In genomic region chr11:49710664-49711063, GRCm38 (mm10) we compare ENCODE assay signal across 10 mouse cellular contexts. TPM values are rescaled to one million over a fixed set of nuclear protein-coding genes. Genes with fewer than 3 reads are reported as not detected.
DNase-seq lines count a peak whose midpoint lies in the region; ATAC-seq and TF ChIP-seq lines count a peak whose summit lies in the region.
"Had no signal": no experiment of that assay in that cellular context is flagged by ENCODE, and none has a peak within 500 bp of the region (broad histone marks: within the 10 kb centered on the region; RNA-seq: fewer than 3 reads in every experiment).

No protein-coding gene starts in this region.

- no peak for TF ChIP-seq CTCF in lung, embryonic 14.5 days (IDR thresholded peaks at IDR 0.05; ENCODE audit: low read depth)

- H3K36me3 ChIP-seq in lung, embryonic 14.5 days (ENCODE audit: insufficient read depth): peaks cover 23% of the 10 kb centered on the region
- peaks cover 8% of the 10 kb centered on the region for H3K36me3 ChIP-seq in forebrain, embryonic 15.5 days
- peaks cover 12% of the 10 kb centered on the region for H3K36me3 ChIP-seq in limb, embryonic 14.5 days (ENCODE audit: control insufficient read depth, insufficient read depth, low read length)
- H3K36me3 ChIP-seq in neural tube, embryonic 15.5 days: peaks cover 4% of the 10 kb centered on the region; the same call in 1 of the 2 replicates

- WGBS in lung, embryonic 14.5 days: 45% methylated on average over 2 of the region's 2 CpGs
- WGBS in forebrain, embryonic 15.5 days: 71% methylated on average over 2 of the region's 2 CpGs
- WGBS in limb, embryonic 14.5 days: 67% methylated on average over 2 of the region's 2 CpGs
- WGBS in neural tube, embryonic 15.5 days: 68% methylated on average over 2 of the region's 2 CpGs

- no peak for ATAC-seq in lung, embryonic 14.5 days (ENCODE audit: insufficient read depth)
- no peak for ATAC-seq in forebrain, embryonic 15.5 days (replicated peaks)
- ATAC-seq in limb, embryonic 14.5 days (ENCODE audit: low FRiP score, low read depth): no peak
- ATAC-seq in neural tube, embryonic 15.5 days (ENCODE audit: low FRiP score): no peak

- H3K9ac ChIP-seq in lung, embryonic 14.5 days: peak overlapping the region; percentile 98; the same call in 1 of the 2 replicates
- H3K9ac ChIP-seq in forebrain, embryonic 15.5 days (replicated peaks): peak overlapping the region; percentile 100; the same call in 1 of the 2 replicates
- no peak overlapping the region; the same call in 1 of the 2 replicates for H3K9ac ChIP-seq in limb, embryonic 14.5 days (ENCODE audit: low read depth, low read length, severe bottlenecking)
- H3K9ac ChIP-seq in neural tube, embryonic 15.5 days (replicated peaks): 0 out of 2 replicates have a peak overlapping the region, but pooled peaks have one; percentile 85

- no peaks in the 10 kb centered on the region for H3K9me3 ChIP-seq in lung, embryonic 14.5 days (ENCODE audit: low read depth, low read length)
- H3K9me3 ChIP-seq in forebrain, embryonic 15.5 days: no peaks in the 10 kb centered on the region
- no peaks in the 10 kb centered on the region for H3K9me3 ChIP-seq in limb, embryonic 14.5 days (ENCODE audit: control insufficient read depth, low read length)
- no peaks in the 10 kb centered on the region for H3K9me3 ChIP-seq in neural tube, embryonic 15.5 days (replicated peaks)

- H3K4me2 ChIP-seq in lung, embryonic 14.5 days: peak overlapping the region; percentile 69
- H3K4me2 ChIP-seq in forebrain, embryonic 15.5 days (replicated peaks): peak overlapping the region; percentile 52
- peak overlapping the region; percentile 71 for H3K4me2 ChIP-seq in limb, embryonic 14.5 days (replicated peaks; ENCODE audit: low read depth, low read length, severe bottlenecking)
- peak overlapping the region; percentile 64 for H3K4me2 ChIP-seq in neural tube, embryonic 15.5 days

- DNase-seq in lung, embryonic 14.5 days: no peak
- DNase-seq in lung, postnatal 4 days: no peak
- no peak for DNase-seq in limb, embryonic 14.5 days (ENCODE audit: low spot score)
- no peak for DNase-seq in urinary bladder, adult 2 months (ENCODE audit: low spot score)
- no peak for DNase-seq in layer of hippocampus, adult 9-11 months
- no peak for DNase-seq in right cerebral cortex, postnatal 10 days (ENCODE audit: low spot score in 2 of 2)
- DNase-seq: cerebellum, adult 9-11 months; spleen, adult 18-20 months had no signal

- TF ChIP-seq POLR2A in limb, embryonic 14.5 days (IDR thresholded peaks at IDR 0.05; ENCODE audit: borderline replicate concordance, extremely low read depth, insufficient read depth, insufficient read length): no peak

- 0 out of 2 replicates have a peak, but pooled peaks cover 3% of the 10 kb centered on the region for H3K4me1 ChIP-seq in lung, embryonic 14.5 days (ENCODE audit: insufficient read depth)
- H3K4me1 ChIP-seq in forebrain, embryonic 15.5 days: peaks cover 46% of the 10 kb centered on the region
- H3K4me1 ChIP-seq in limb, embryonic 14.5 days (ENCODE audit: control insufficient read depth, insufficient read depth, low read length): peaks cover 20% of the 10 kb centered on the region
- peaks cover 39% of the 10 kb centered on the region for H3K4me1 ChIP-seq in neural tube, embryonic 15.5 days

- no peak overlapping the region for H3K27ac ChIP-seq in lung, embryonic 14.5 days (ENCODE audit: low read depth)
- no peak overlapping the region for H3K27ac ChIP-seq in forebrain, embryonic 15.5 days (replicated peaks)
- H3K27ac ChIP-seq in limb, embryonic 14.5 days (replicated peaks; ENCODE audit: low read depth, low read length): no peak overlapping the region
- H3K27ac ChIP-seq in neural tube, embryonic 15.5 days (replicated peaks): no peak overlapping the region

- peak overlapping the region; percentile 99 for H3K4me3 ChIP-seq in lung, embryonic 14.5 days (ENCODE audit: low read depth, low read length)
- peak overlapping the region; percentile 99 for H3K4me3 ChIP-seq in forebrain, embryonic 15.5 days
- peak overlapping the region; percentile 98 for H3K4me3 ChIP-seq in limb, embryonic 14.5 days (replicated peaks; ENCODE audit: low read length)
- peak overlapping the region; percentile 96 for H3K4me3 ChIP-seq in neural tube, embryonic 15.5 days (replicated peaks)

- H3K27me3 ChIP-seq in lung, embryonic 14.5 days (ENCODE audit: insufficient read depth, low read length): no peaks in the 10 kb centered on the region
- H3K27me3 ChIP-seq in forebrain, embryonic 15.5 days: no peaks in the 10 kb centered on the region
- no peaks in the 10 kb centered on the region for H3K27me3 ChIP-seq in limb, embryonic 14.5 days (ENCODE audit: control insufficient read depth, insufficient read depth, low read length)
- no peaks in the 10 kb centered on the region for H3K27me3 ChIP-seq in neural tube, embryonic 15.5 days (replicated peaks)

RNA-seq across cellular contexts. Expression of gene Cnot6, which starts 1.9 kb away (rescaled TPM):
- polyA plus RNA-seq in lung, embryonic 14.5 days (2014; fragmentation: Nextera tagmentation; extraction: Ambion mirVana): 73.1 and 76.0 TPM in 2 replicates
- 69.9 and 78.7 TPM in 2 replicates for polyA plus RNA-seq in forebrain, embryonic 15.5 days (2015; fragmentation: Nextera tagmentation; extraction: Ambion mirVana)
- polyA plus RNA-seq in limb, embryonic 14.5 days (2012; rRNA removed): 65.2 and 68.1 TPM in 2 replicates
- 57.0 and 59.7 TPM in 2 replicates for polyA plus RNA-seq in limb, embryonic 14.5 days (2014; fragmentation: Nextera tagmentation; extraction: Ambion mirVana)
- polyA plus RNA-seq in neural tube, embryonic 15.5 days (2015; fragmentation: Nextera tagmentation; extraction: Ambion mirVana): 31.2 and 34.6 TPM in 2 replicates
- 27.7 and 29.9 TPM in 2 replicates for polyA plus RNA-seq in urinary bladder, adult 2 months (2012; rRNA removed)

RNA-seq across cellular contexts. Expression of gene Scgb3a1, which starts 47.3 kb away (rescaled TPM):
- polyA plus RNA-seq in lung, embryonic 14.5 days (2014; fragmentation: Nextera tagmentation; extraction: Ambion mirVana): not detected in 2 replicates
- not detected in 2 replicates for polyA plus RNA-seq in forebrain, embryonic 15.5 days (2015; fragmentation: Nextera tagmentation; extraction: Ambion mirVana)
- polyA plus RNA-seq in limb, embryonic 14.5 days (2012; rRNA removed): not detected in 2 replicates
- polyA plus RNA-seq in limb, embryonic 14.5 days (2014; fragmentation: Nextera tagmentation; extraction: Ambion mirVana): not detected in 2 replicates
- polyA plus RNA-seq in neural tube, embryonic 15.5 days (2015; fragmentation: Nextera tagmentation; extraction: Ambion mirVana): not detected in 2 replicates
- polyA plus RNA-seq in urinary bladder, adult 2 months (2012; rRNA removed): 0.19 and 0.26 TPM in 2 replicates
